Mouse (Mus musculus) megakaryocyte, embryonic 14.5 days (primary cell): Measurements from ENCODE around the gene Asic1.

Source experiments
- FLI1 ChIP-seq: IDR thresholded peaks from 2 replicates; pipeline ENCODE4 v1.6.1; 2012; ENCODE audit warnings: low read length, inconsistent platforms, mixed read lengths
- GATA1 ChIP-seq: IDR thresholded peaks from 3 replicates; pipeline ENCODE4 v1.6.1; 2012; ENCODE audit warnings: mixed read lengths, low read length, inconsistent platforms, borderline replicate concordance

DNA sequence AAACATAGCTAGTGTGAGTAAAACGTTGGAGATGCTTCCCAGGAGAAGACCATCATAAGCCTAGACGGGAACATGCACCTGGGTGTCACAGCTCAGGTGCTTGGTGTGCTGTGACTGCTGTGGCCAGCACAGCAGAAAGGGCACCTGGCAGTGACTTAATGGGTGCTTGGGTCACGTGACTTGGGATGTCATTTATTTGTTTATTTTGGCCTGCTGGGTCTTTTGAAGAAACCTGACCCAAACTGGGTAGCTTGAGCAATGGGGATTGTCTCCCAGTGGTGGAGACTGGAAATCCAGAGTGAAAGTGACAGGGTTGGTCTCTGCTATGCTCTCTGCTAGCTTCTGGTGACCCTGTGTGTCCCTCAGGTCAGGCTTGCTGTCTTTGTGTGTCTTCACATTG is 41.3 kb downstream of the Asic1 start:
- no peak for TF ChIP-seq FLI1
- TF ChIP-seq GATA1, result no peak
